Mouse (Mus musculus): ENCODE measurements around the gene Irf2.

GRCm38 (mm10) chr8:46741281-46741791 is 1.8 kb downstream of the Irf2 start:
- TF ChIP-seq CTCF (IDR thresholded peaks at IDR 0.05; ENCODE audit: control insufficient read depth, insufficient read depth, insufficient replicate concordance, low read depth, low read length) = no peak
- TF ChIP-seq POLR2A (IDR thresholded peaks at IDR 0.05; ENCODE audit: control insufficient read depth, low read depth, low read length) = no peak
